Mouse (Mus musculus): Measurements from ENCODE around the gene Uso1.
A peak's percentile ranks its signal among the peaks of the same experiment; 100 is the strongest.

The Uso1 gene

DNA sequence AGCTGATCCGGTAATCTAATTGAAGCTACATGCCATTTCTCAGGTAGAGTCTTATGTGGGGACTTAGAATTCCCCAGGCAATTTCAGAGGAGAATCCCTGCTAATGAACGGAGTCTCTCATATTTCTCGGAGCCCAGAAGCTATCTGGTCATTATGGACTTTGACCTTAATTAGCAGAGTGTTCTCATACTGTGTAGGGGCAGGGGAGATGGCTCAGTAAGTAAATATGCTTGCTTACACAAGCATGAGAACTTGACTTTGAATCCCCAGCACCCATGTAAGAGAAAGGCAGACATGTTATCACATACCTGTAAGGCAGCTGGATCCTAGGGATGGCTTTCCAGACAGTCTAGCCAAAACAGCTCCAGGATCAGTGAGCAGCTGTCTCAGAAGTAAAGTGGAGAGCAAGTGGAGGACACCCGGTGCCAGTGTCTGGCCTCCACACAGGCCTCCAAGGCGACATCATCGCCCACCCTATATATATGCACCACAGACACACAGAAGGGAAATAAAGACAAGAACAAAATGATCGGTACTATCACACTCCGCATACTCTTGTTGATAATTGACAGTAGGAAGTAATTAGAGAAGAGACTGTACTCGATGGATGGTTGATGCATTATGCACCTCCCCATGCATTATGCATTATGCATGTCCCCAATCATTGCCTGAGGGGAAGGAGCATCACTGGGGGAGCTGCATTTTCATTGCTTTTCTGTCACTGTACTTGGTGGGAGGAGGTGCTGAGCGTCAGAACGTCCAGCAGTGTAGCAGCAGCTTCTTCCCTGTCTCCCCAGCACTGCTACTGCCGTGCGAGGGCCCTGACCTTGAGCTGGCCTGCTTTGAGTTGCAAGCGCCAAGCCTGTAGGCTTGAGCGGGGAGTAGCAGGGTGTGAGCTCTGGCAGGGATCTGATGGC, 59.4 kb downstream of the Uso1 start:
- no peak for DNase-seq (ENCODE audit: low spot score in 2 of 2)

DNA sequence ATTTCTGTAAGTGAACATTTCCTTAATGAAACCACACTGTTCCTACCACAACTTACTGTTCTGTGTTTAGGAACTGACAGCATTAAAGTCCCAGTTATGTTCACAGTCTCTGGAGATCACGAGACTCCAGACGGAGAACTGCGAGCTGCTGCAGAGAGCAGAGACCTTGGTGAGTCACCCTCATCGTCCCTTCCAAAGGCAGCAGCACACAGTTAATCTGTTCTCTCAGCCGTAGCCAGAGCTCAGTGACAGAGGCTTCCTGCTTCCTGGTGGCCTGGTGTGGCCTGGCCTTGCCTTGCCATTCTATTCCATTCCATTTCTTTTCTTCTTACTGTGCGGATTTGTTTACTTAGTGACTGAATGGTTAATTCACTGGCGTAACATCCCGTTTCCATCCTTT, 60.5 kb downstream of the Uso1 start:
- DNase-seq (ENCODE audit: low spot score in 2 of 2) = no peak

DNA sequence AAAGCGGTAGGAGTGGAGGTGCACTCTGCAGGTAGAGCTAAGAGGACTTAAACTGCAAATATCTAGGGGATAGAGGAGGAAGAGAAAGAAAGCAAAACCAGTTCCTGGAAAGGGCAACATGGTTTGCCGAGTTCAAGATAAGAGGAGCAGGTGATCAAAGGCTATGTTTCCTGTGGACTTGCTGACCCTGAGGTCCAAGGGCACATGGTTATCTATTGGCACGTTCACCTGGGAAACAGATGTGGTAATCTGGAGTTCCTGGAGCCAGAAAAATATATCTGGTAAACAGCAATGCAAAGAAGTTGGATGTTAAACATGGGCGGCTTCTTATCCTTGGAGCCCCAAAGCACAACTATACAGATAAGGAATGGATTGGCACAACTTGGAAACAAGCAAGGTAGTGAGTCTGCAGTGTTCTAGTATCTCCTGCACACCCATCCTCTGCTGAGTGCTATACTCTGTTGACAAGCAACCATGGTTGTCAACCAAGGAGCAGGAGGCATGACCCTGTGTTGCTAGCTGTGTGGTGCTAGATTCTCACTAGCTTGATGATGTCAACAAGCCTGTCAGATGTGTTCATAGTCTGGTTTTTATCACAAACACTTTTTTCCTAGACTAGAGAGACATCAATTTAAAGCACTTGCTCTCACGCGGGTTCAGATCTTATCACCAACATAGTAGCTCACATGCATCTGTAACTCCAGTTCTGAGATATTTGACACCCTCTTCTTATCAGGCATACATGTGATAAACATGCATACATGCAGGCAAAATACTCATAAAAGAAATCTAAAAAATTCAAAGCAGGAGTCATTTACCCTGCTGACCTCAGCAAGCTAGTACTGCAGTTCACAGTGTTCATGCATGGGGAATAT, 66.7 kb downstream of the Uso1 start:
- DNase-seq (ENCODE audit: low spot score in 2 of 2) = peak in 1 of 2 experiments; percentile 34

DNA sequence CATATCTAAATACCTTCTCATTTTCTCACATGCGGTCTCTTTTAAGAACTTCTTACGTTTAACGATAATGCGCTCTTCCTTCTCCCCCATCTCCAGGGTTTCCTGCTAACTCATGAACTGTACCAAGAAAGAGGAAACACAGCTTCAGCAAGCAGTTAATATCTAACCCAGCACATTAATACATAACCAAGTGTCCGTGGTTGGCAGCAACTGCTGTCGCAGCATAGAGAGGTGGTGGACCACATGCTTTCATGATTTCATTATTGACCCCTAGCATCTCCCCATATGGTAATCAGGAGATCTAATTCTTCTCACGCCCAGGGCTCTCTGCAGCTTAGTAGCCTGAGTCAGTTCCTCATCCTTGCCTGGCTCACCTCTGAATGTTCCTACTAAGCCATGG, 67.4 kb downstream of the Uso1 start:
- DNase-seq (ENCODE audit: low spot score in 2 of 2) = peak in 1 of 2 experiments; percentile 13

DNA sequence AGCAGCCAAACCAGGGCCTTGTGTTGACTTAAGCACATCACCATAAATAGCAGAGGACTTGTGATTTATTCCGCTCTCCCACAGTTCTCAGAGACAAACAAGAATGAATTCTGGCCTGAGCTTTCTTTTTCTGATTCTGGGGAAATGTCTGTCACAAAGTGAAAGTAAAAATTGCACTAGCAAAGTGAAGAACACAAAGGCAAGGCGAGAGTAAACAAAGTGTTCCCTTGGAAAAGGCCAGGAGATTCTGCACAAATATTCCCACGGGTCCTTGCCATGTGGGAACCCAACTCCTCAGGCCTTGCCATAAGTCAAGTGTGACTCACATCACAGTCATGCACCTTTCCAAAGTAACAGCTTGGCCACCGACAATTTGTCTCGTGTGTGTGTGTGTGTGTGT, 68.0 kb downstream of the Uso1 start:
- DNase-seq (ENCODE audit: low spot score in 2 of 2) = peak in 1 of 2 experiments; percentile 41

DNA sequence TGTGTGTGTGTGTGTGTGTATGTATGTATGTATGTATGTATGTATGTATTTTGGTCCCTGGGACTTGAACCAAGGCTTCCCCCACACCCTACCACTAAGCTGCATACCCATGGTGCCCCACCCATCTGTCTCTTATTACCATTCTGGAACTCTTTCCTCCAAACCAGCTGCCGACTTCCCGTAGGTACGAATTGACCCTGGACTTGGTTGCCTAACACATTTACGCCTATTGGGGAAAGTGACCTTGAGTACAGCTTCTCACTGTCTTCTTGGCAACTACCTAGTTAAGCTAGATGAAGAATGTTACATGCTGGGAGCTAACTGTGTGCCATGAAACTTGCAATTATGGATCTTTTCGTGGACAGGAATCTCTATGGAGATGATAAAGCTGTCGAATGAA, 68.4 kb downstream of the Uso1 start:
- peak in 1 of 2 experiments; percentile 25 for DNase-seq (ENCODE audit: low spot score in 2 of 2)

DNA sequence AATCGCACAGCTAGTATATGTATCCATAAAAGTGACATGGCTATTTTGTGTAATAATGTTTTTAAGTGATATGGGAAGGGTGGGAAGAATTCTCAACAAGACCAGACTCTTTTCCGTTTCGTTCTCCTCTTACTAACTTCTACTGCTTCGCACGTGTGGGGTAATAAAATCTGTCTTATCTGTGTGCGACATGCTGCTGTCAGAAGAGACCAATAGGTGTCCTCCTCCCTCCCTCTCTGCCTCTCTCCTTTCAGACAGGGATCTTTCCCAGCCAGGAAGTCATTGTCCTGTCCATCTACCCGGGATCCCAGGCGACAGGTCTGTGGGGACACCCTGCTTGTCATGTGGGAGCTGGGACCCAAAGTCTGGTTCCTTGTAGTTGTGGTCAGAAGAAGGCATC, 72.5 kb downstream of the Uso1 start:
- peak in 1 of 2 experiments; percentile 30 for DNase-seq (ENCODE audit: low spot score in 2 of 2)

DNA sequence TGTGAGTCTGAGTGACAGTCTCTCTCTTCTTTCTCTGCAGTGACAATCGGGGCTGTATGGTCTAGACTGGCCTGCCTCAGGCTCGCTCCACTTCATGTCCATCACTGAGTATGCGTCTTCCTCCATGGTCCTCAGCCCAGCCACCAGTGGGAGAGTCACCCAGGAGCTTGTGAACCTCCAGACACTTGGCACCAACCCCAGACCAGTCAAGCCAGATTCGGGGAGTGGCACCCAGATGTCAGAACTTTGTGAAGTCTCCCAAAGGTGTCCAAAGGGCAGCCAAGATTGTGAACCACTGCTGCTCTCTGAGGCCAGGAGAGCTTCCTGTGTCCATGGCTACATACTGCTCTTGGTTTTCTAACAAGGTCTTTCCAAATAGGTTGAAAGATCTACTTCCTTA, 74.5 kb downstream of the Uso1 start:
- DNase-seq (ENCODE audit: low spot score in 2 of 2) = peak in 1 of 2 experiments; percentile 56

DNA sequence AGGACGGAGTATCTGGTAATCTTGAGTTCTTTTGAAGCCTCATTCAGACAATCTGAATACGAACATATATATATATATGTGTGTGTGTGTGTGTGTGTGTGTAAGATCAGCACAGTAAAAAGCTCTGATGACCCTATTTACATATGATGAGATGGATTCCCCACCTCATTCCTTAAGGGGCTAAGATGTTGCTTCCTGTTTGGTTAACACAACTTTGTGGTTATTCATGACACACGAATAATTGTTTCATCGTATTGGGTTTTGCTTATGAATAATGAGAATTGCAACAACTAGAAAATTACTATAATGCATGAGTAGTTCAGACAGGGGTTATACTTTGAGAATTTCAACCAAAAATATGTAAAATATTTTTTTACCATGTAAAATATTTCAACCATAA, 77.6 kb downstream of the Uso1 start, which contains the start of gene U90926:
Gene U90926, minus strand, starts transcription at position 101 of the 400 bp plus-strand sequence.
- no peak for DNase-seq (ENCODE audit: low spot score in 2 of 2)

DNA sequence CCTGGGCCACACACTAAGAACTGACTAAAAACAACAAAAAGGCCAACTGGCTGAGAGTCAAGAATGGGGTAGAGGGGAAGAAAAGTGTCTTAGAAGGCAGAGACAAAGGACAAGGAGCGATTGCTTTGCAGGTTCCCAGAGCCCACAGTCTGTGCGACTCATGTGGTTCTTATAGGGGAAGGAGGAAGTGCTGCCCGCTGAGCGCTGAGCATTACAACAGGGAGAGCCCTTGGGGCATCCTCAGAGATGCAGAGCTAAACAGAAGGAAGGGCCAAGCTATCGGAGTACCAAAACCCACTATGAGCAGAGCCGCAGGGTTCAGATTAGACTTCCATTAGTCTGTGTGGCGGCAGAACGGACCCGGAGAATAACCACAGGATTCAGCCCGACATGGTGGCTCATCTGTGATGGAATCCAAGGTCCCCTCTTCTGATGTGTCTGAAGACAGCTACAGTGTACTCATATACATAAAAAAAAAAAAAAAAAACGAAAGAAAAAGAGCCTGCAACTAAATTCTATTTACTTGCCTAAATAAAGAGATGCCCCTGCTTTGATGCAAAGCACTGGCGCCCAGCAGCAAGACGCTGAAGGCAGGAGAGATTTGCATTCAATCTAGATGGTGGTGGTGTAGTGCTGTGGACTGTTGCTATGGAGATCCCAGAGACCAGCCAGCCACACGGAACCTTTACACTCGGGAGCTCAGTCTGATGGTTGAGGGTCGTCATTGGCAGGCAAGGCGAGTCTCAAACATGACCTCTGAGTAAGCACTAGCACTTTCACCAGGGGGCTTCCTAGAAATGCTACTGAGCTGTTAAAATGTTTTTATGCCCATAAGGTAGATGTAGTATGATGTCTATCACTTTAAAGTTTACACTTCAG, 81.4 kb downstream of the Uso1 start:
- DNase-seq (ENCODE audit: low spot score in 2 of 2) = no peak

DNA sequence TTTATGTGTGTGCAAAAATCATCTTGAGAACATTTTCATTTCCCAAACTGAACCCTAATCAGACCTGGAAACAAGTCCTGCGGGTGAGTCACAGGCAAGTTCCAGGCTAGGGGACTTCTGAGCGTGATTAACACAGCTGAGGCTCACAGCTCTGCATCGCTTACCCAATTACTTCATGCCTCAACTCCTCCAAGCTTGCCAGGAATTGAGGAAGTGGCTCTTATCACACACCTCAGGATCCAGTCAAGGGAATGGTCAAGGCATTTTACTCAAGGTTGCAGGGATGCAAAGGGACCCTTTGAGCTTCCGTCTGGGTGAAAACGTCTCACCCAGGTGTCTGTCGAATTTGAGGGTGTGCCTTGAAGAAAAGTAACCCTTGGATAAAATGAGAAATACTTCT, 82.1 kb downstream of the Uso1 start:
- DNase-seq (ENCODE audit: low spot score in 2 of 2) = peak in 1 of 2 experiments; percentile 20

DNA sequence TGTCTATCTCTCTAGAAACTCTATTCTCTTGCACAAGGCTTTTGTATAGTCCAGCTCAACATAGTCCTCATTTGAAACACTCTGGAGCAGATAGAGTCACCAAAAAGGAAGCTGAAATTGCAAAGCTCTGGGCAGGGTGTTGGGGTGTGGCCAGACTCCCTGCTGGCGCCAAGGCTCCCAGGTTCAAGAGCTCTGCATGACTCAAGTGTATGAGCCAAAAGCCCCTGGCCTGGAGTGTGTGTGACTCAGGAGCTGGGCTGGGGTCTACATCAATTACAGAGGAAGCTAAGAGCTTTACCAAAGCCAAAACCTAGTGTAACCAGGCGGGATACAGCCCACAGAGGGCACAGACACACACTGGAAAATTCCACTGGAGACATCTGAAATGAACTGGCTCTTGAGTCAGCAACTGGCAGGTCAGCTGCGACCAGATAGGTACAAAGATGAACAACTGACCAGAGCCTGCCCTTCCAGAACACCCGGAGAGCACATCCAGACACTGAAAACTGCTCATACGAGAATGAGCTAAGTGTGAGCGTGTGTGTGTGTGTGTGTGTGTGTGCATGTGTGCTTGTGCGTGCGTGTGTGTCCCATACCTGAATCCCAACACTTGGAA, 82.7 kb downstream of the Uso1 start:
- peak in 1 of 2 experiments; percentile 14 for DNase-seq (ENCODE audit: low spot score in 2 of 2)

DNA sequence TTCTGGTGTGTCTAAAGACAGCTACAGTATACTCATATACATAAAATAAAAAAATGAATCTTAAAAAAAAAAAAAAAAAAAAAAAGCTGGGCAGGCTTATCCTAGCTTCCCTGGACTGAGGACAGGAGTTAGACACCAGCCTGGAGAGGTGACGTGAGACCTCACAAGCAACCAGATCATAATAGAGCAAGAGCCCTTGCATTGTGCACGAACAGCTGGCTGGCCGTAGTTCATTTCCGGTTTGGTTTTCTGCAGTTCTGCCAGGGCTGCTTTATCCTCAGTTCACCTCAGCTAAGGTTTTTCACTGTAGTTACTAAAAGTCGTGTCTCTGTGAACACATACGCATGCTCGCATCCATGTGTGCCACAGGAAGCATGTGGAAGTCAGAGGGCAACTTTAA, 90.0 kb downstream of the Uso1 start:
- peak in 1 of 2 experiments; percentile 47 for DNase-seq (ENCODE audit: low spot score in 2 of 2)

DNA sequence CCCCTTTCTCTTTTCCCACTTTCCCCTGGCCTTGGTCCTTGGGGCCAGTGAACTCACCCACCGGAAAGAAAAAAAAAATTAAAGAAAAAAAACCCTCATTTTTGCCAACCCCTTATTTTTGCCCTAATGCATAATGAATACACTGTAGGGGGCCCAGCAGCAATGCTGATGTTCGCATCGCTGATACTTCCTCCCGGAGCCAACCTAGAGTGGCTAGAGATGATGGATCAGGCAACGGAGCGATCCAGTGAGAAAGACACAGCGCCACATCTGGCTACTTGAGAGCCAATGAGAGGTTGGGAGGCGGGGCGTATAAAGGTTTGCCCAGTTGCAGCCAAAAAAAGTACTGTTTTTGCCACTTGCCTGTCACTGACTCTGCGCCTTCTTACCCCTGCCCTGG, 91.0 kb downstream of the Uso1 start:
- DNase-seq (ENCODE audit: low spot score in 2 of 2) = peak in 1 of 2 experiments; percentile 36

DNA sequence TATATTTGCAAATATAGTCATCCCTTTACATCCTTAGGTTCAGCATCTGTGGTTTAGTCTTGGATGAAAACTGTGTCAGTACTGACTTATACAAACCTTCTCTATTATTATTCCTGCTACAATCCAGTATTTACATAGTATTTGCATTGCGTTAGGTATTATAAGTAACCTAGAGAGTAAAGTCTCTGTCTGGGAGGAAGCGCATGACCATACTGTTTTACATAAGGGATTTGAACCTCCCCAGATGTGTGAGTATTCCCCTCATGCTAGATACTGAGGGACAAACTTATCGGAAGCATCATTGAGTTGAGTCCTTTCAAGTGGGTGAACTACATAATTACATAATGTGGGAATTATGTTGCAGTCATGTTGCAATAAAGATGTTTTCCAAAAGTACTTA, 91.8 kb downstream of the Uso1 start:
- DNase-seq (ENCODE audit: low spot score in 2 of 2) = no peak

DNA sequence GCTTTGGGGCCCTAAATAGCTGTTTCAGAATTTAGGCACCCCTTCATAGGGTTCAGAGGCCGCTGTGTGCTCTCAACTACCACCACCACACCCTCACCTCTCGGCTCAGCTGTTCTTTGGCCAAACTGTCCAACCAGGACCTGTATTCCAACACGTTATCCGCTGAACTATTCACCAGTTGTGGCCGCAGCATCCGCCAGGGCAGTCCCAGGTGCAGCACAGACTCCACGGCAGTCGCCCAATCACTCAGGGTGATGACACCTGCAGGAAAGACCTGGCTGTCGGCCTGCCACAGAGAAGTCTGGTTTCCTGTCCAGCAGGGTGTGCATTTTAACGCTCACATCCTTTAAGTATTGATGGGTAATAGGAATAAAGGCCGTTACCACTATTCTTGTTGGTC, 92.6 kb downstream of the Uso1 start:
- no peak for DNase-seq (ENCODE audit: low spot score in 2 of 2)

DNA sequence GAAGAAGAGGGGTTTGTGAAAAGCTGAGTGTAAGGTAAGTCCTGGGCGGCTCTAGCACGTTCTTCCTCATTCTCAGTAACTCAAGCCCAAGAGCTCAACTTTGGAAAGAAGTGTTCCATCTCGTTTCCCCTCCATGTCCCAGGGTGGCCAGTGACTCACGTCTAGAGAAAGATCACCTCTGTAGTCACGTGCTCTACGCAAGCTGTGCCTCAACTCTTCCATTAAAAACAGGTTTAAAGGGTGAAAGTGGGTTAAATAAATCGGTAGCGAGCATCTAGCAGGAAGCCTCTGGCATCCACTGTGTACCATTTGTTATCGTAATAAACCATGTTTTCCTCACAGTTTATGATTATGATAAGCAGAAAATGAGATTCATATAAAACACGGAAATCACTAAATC, 94.1 kb downstream of the Uso1 start:
- no peak for DNase-seq (ENCODE audit: low spot score in 2 of 2)

DNA sequence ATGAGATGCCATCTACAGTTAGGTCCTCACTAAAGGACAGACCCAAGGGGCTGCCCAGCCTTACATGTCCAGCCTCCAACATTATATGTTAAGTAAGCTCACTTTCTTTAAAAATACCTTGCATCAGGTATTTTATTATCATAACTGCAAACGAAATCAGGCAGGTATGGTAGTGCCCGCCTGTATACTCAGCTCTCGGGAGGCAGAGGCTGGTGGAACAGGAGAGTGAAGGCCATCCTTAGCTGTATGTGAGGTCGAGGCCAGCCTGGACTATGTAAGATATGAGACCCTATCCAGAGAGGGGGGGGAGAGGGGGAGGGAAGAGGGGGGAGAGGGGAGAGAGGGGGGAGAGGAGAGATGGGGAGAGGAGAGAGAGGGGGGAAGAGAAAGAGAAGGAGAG, 95.6 kb downstream of the Uso1 start:
- DNase-seq (ENCODE audit: low spot score in 2 of 2) = no peak

DNA sequence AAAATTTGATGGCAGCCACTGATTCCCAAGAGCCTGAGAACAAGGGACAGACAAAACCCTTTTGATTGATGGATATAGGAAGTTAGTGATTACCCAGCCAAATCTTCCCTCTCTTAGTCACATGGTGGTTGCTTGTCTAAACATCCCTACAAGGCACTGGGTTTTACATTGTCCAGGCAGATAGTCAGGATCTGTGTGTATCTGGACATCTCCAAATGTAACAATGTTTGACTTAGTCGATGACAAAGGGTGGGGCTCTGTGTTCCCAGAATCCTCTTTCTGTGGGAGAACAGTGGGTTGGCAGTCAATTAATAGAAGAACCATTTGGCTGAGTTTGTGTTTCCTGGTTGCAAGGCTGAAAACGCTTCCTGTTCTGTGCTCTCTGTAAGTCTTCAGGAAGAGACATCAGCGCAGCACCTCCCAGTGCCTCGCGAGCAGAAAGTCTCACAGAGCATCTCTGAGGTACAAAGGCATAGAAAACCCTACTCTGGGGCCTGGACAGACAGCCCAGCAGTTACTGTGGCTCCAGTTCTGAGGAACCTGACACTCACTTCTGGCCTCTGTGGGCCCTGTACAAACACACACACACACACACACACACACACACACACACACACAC, 97.3 kb downstream of the Uso1 start:
- no peak for DNase-seq (ENCODE audit: low spot score in 2 of 2)

All from urinary bladder, postnatal 4 days (tissue).